Mouse (Mus musculus) cerebellum, adult 2 months (tissue): ENCODE results near the gene Dync1h1.

Experiments used
- CTCF ChIP-seq: fragments of 200-500 bp; IDR thresholded peaks from 2 replicates; pipeline ENCODE4 v1.5.1; 2011; ENCODE audit warnings: low read depth, mild to moderate bottlenecking, control low read depth, low read length, moderate library complexity, borderline replicate concordance; ENCODE audit not compliant: insufficient read depth
- POLR2A ChIP-seq: fragments of 200-500 bp; IDR thresholded peaks from 2 replicates; pipeline ENCODE4 v1.6.1; 2011; ENCODE audit warnings: low read length, control low read depth, borderline replicate concordance; ENCODE audit not compliant: insufficient read depth

DNA sequence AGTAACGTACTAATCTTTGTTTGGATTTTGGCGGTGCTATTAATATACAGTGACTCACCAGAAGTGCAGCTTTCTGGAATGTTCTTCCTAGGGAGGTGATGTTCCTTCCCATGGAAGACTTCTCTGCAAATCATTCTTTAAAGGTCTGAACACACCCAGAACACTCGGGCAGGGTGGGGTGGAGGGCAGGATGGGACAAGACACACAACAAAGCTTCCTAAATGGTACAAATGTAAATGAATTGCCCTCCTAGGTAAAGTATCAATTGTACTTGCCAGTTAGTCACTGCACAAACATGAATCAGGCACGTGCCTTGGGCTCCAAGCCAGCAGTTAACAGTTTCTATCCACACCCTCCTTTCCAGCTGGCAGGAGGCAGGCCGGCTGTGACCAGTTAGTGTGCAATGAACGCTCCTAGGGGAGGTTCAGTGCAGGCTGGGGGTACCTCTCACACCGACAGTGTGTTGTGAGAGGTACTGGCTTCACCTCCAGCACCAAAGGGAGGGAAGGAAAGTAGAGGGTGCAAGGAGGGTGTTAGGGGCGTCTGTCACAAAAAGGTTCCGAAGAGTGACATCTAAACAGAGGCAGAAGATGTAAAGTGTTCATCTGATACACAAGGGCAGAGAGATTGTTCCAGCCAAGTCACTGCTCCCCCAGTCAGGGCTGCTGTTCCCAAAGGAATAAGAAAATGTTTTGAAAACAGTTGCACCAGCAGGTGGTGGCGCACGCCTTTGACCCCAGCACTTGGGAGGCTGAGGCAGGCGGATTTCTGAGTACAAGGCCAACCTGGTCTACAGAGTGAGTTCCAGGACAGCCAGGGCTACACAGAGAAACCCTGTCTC, 86.9 kb downstream of the Dync1h1 start:
- TF ChIP-seq CTCF (no peak), POLR2A (no peak)
